Mouse (Mus musculus) midbrain, embryonic 16.5 days (tissue): ENCODE results near the gene Dgkd. TPM values are rescaled to one million over a fixed set of nuclear protein-coding genes. Genes with fewer than 3 reads are reported as not detected.
A peak's percentile ranks its signal among the peaks of the same experiment; 100 is the strongest.

Experiments
- ATAC-seq: fragments of 200-750 bp; cut with Nextera tagmentation; 2 replicates; pipeline ENCODE4 v1.8.0; 2017; ENCODE audit warnings: moderate TSS enrichment
- H3K27ac ChIP-seq: fragments of 300-500 bp; sonication (generic); 2 replicates; pipeline ENCODE4 v1.5.1; 2014; ENCODE audit warnings: mild to moderate bottlenecking, low read length, mixed read lengths
- H3K27me3 ChIP-seq: fragments of 300-500 bp; sonication (generic); 2 replicates; pipeline ENCODE4 v1.6.1; 2014; ENCODE audit warnings: low read depth, low read length, mixed read lengths; ENCODE audit not compliant: control insufficient read depth, insufficient read depth
- H3K36me3 ChIP-seq: fragments of 300-500 bp; sonication (generic); 2 replicates; pipeline ENCODE4 v1.6.1; 2014; ENCODE audit warnings: mild to moderate bottlenecking, low read length, moderate library complexity, mixed read lengths; ENCODE audit not compliant: control insufficient read depth, insufficient read depth
- H3K4me1 ChIP-seq: fragments of 300-500 bp; sonication (generic); 2 replicates; pipeline ENCODE4 v1.6.1; 2014; ENCODE audit warnings: mild to moderate bottlenecking, low read length, mixed read lengths; ENCODE audit not compliant: control insufficient read depth, insufficient read depth
- H3K4me2 ChIP-seq: fragments of 300-500 bp; sonication (generic); 2 replicates; pipeline ENCODE4 v1.6.1; 2014; ENCODE audit warnings: mild to moderate bottlenecking, low read length, mixed read lengths
- H3K4me3 ChIP-seq: fragments of 300-500 bp; sonication (generic); 2 replicates; pipeline ENCODE4 v1.5.1; 2014; ENCODE audit warnings: low read depth, mild to moderate bottlenecking, low read length, moderate library complexity, mixed read lengths
- H3K9ac ChIP-seq: fragments of 300-500 bp; sonication (generic); 2 replicates; pipeline ENCODE4 v1.6.1; 2014; ENCODE audit warnings: low read depth, low read length, mixed read lengths
- H3K9me3 ChIP-seq: fragments of 300-500 bp; sonication (generic); replicated peaks from 2 replicates; pipeline ENCODE4 v1.6.1; 2014; ENCODE audit warnings: mild to moderate bottlenecking, low read length, mixed read lengths; ENCODE audit not compliant: control insufficient read depth, poor library complexity, severe bottlenecking
- WGBS: fragments of 180-500 bp; shearing (Covaris S2); extraction: QIAGEN DNeasy Blood & Tissue Kit; methylation state at CpG from one replicate; pipeline ENCODE4 v1.1.7; 2014; 5-methylcytosine and 5-hydroxymethylcytosine counted together
- polyA plus RNA-seq: library from polyadenylated mRNA; unstranded; fragments of >200 nt; fragmentation: Nextera tagmentation; extraction: Ambion mirVana; gene quantifications from 2 replicates; pipeline ENCODE4 v1.2.1, GENCODE M21; 2015

The Dgkd gene
- polyA plus RNA-seq, 1 experiment from 2014 or later, result 43.7 TPM

DNA sequence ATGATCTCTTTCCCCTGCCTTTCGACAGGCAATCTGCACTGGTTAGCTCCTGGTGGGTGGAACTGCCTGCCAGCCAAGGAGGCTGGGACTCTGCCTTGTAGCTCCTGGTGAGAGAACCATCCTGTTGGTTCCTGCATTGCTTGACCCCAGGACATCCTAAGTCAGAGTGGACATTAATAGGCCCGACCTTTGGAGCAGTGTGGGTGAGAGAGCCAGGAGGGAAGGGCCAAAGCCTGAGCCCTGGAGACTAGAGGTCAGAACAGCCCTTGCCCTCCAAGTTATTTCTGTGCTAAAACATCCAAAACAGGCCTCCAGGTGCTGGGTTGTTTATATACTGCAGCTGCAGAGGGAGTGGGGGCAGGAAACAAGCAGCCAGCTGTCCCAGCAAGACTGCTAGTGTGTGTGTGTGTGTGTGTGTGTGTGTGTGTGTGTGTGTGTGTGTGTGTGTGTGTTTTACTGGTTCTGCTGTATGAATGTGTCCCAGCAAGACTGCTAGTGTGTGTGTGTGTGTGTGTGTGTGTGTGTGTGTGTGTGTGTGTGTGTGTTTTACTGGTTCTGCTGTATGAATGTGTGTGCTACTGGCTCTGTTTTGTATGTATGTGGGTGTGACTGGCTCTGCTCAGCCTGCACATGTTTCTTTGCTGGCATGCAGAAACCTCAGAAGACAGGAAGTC is 6.1 kb upstream of the Dgkd start:
- 63% methylated on average over 2 of the region's 2 CpGs for WGBS
- no peak for ATAC-seq
- H3K27ac ChIP-seq, result no peak overlapping the region
- H3K9ac ChIP-seq, result no peak overlapping the region
- H3K27me3 ChIP-seq, result no peaks in the 10 kb centered on the region
- no peaks in the 10 kb centered on the region for H3K36me3 ChIP-seq
- no peaks in the 10 kb centered on the region for H3K4me1 ChIP-seq
- H3K4me3 ChIP-seq, result no peak overlapping the region
- H3K9me3 ChIP-seq, result no peaks in the 10 kb centered on the region
- no peak overlapping the region for H3K4me2 ChIP-seq

DNA sequence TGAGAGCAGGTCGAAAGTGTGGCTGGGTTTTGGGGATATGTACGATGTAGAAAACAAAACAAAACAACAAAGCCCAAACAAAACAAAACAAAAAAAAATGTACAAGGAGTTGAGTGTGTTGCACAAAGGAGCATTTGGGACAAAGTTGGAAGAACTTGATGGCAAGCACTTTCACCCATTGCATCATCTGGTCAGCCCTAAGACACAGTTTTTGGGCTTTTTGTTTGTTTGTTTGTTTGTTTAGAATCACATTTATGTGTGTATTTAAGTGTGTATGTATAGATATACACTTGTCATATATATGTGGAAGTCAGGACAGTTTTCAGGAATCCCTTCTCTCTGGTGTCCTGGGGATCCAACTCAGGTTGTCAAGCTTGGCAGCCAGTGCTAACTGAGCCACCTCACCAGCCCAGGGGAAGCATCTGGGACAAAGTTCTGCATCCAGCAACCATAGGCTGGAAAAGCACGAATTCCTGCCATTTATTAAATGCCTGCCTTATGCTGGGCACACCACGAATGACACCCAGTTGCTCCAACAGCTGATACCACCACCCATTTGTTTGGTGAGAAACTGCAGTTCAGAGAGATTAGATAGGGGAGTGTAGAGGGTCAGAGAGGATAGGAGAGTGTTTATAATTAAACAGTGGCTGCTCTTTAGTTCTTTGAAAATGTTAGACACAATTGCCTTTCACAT is 5.5 kb upstream of the Dgkd start:
- 67% methylated on average over 4 of the region's 4 CpGs for WGBS
- no peak overlapping the region for H3K4me3 ChIP-seq
- H3K9ac ChIP-seq, result no peak overlapping the region
- no peak overlapping the region for H3K4me2 ChIP-seq
- H3K27ac ChIP-seq, result no peak overlapping the region
- peaks cover 3% of the 10 kb centered on the region for H3K4me1 ChIP-seq
- H3K9me3 ChIP-seq, result no peaks in the 10 kb centered on the region
- H3K36me3 ChIP-seq, result no peaks in the 10 kb centered on the region
- no peak for ATAC-seq
- no peaks in the 10 kb centered on the region for H3K27me3 ChIP-seq

DNA sequence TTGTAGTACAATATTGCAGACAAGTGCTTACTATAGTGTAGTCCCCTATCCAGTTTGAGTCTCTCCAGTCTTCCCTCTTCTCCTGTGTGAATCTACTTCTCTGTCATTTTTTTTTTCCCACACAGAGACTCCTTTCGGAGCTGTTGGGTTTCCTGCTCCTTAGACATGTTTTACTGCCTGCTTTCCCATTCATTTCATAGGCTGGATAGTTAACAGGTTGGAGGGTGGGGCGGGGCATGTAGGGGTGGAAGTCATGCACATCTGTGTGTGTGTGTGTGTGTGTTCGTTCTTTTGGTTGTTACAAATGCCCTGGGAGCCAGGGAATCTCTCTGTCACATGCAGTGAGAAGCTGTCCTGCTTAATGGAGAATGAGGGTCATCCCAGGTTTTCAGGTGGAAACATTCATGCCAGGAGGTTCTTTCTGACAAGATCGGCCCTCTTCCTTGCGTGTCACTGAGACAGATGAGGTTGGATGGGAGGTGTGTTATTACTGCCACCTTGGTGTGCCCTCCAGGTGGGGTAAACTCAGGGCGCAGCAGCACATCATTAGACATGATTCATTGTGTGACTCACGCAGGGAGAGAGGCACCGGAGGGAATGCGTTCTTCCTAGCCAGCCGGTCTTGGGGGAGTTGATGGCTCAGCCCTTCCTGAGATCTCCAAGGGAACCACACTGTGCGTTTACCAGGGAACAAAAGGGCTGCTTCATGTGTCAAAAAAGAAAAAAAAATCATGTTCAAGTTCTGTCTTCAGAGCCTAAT is 4.7 kb upstream of the Dgkd start:
- Histone ChIP-seq H3K27me3 (no peaks in the 10 kb centered on the region), H3K36me3 (no peaks in the 10 kb centered on the region), H3K9ac (no peak overlapping the region), H3K4me2 (no peak overlapping the region), H3K4me1 (peaks cover 5% of the 10 kb centered on the region), H3K9me3 (no peaks in the 10 kb centered on the region), H3K27ac (no peak overlapping the region), H3K4me3 (no peak overlapping the region)
- ATAC-seq, result no peak
- 51% methylated on average over 11 of the region's 11 CpGs for WGBS

DNA sequence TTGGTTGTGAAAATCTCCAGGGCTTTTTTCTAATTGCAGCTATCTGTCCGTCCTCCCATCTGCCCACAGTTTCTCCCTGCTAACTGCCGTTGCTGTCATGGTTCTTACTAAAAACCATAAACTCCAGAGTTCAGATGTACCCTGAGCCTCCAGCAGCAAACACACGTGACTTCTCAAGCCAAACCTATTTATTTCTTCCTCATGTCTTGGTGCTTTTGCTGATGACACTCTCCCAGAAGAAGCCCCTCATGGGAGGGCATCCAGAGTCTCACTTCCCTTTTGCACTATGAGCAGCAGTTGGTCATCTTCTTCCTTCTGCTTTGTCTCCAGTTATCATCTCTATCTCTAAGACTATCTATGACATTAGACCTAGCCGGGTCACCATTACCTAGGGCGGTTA is 3.8 kb upstream of the Dgkd start:
- no peak for ATAC-seq
- H3K9ac ChIP-seq, result no peak overlapping the region
- no peaks in the 10 kb centered on the region for H3K9me3 ChIP-seq
- H3K27ac ChIP-seq, result no peak overlapping the region
- H3K4me2 ChIP-seq, result no peak overlapping the region
- no peaks in the 10 kb centered on the region for H3K27me3 ChIP-seq
- 79% methylated on average over 5 of the region's 5 CpGs for WGBS
- H3K36me3 ChIP-seq, result no peaks in the 10 kb centered on the region
- H3K4me3 ChIP-seq, result no peak overlapping the region
- peaks cover 7% of the 10 kb centered on the region for H3K4me1 ChIP-seq

DNA sequence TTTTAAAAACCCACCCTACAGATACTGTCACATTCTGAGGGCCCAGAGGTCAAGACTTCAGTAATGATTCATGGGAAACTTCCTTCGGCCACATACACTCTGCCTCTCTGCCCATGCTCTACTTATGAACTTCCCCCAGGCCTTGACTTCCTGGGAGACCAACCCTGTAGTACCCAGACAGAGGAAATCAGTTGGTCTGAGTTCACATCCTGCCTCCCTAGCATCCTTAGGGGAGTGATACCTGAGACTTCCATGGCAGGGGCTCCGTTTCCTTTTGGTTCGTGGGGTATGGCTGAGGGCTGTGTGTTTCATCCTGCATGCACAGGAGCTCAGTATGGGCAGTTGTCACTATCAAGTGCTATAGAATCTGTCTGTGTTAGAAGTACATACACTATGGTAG is 1.7 kb upstream of the Dgkd start:
- no peaks in the 10 kb centered on the region for H3K9me3 ChIP-seq

DNA sequence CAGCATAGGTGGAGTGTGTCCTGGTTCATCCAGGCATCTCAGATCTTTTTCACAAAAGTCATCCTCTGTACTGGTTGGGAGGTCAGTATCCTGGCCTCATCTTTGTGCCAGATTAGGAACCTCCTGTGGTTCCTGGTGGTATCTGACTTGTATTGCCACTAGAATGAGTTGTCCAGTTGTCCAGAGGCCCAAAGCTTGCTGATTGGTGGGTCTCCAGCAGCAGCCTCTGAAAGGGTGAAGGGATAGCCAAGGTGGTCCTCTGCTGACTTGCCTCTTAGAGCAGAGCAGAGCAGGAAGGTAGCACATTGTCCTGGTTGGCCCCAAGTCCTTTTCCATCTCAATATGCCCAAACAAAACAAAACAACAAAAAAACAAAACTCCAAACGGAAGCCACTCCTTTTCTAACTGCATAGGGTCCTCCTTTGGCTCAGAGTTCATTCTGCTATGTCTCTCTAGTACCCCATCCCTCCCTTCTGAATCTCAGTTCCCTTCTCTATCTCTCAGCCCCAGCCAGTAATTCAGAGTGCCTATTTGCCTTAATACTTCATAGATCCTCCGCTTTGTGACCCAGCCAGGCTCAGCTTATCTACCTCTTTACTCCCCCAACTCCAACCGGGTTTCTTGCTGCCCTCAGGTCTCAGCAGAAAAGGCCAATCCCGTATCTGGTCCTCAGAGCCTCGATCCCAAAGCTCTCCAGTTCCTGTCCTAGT is 851 bp upstream of the Dgkd start:
- H3K27ac ChIP-seq, result no peak overlapping the region; the same call in 1 of the 2 replicates
- H3K4me3 ChIP-seq, result no peak overlapping the region; the same call in 1 of the 2 replicates
- H3K36me3 ChIP-seq, result no peaks in the 10 kb centered on the region
- peak overlapping the region; percentile 31; the same call in 1 of the 2 replicates for H3K9ac ChIP-seq
- 48% methylated on average over 5 of the region's 5 CpGs for WGBS
- H3K27me3 ChIP-seq, result no peaks in the 10 kb centered on the region
- H3K9me3 ChIP-seq, result no peaks in the 10 kb centered on the region
- no peak; the same call in 1 of the 2 replicates for ATAC-seq
- peaks cover 17% of the 10 kb centered on the region for H3K4me1 ChIP-seq
- H3K4me2 ChIP-seq, result peak overlapping the region; percentile 89

More for the DNA sequence above, 1.7 kb upstream of the Dgkd start:
- Histone ChIP-seq H3K9ac (no peak overlapping the region), H3K27ac (no peak overlapping the region), H3K4me3 (no peak overlapping the region), H3K4me2 (no peak overlapping the region), H3K36me3 (no peaks in the 10 kb centered on the region), H3K4me1 (peaks cover 17% of the 10 kb centered on the region), H3K27me3 (no peaks in the 10 kb centered on the region)
- ATAC-seq, result no peak
- WGBS, result 94% methylated on average over 3 of the region's 3 CpGs

DNA sequence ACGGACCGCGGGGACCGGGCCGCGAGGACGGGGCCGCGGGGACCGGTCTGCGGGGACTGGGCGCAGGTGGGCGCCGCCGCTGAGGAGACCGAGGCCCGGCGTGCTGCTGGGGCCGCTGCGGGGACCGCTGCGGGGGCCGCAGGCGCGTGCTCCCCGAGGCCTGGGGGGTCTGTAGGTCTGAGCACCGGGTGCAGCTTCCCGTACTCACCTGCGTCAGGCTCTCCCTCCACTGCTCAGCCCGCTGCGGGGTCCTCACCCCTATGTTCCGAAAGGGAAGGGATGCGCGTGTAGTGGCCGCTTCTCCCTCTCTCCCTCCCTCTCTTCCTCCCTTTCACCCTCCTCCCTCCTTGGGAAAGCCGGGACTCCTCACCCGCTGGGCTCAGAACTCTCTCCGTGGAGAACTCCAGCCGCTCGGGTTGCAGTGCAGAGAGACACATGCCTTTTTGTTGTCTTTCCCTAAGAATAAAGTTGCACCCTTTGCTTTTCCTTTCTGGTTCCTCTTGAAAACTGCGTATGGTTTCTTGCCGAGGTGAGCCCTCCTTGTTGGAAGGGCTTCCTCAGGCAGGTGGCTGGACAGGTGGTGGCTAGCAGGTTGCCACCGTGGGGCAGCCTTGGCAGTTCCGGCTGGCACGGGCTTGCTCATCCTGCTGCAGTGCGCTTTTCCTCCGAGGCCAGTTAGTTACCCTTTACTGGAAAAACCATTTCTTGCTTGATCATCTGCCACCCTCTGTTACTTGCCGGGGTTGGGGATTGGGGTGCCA is 694 bp downstream of the Dgkd start:
- peak; percentile 75 for ATAC-seq
- H3K4me1 ChIP-seq, result peaks cover 17% of the 10 kb centered on the region
- no peaks in the 10 kb centered on the region for H3K9me3 ChIP-seq
- WGBS, result 2% methylated on average over 31 of the region's 48 CpGs
- H3K4me3 ChIP-seq, result peak overlapping the region; percentile 81
- peak overlapping the region; percentile 80 for H3K27ac ChIP-seq
- no peaks in the 10 kb centered on the region for H3K27me3 ChIP-seq
- peak overlapping the region; percentile 89 for H3K4me2 ChIP-seq
- no peaks in the 10 kb centered on the region for H3K36me3 ChIP-seq
- H3K9ac ChIP-seq, result peak overlapping the region; percentile 93

DNA sequence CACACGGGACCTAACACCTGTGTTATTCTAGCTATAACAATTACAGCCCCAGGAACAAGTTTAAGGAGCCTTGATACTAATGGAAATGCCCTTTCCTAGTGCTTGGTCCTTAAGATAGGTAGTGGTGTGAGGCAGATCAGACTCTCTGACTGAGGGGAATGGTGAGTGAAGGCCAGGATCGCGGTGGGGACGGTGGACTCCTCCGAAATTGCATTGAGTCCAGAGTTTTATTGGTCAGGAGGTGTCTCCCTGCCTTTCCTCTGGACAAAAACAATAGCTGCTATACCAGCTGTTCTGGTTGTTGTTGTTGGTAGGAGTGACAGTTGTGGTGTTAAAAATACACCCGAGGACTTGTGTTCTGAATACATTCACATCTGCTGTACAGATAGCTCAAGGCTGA is 1.3 kb downstream of the Dgkd start:
- no peak overlapping the region for H3K27ac ChIP-seq
- H3K4me3 ChIP-seq, result peak overlapping the region; percentile 81
- H3K36me3 ChIP-seq, result no peaks in the 10 kb centered on the region
- peaks cover 17% of the 10 kb centered on the region for H3K4me1 ChIP-seq
- H3K9me3 ChIP-seq, result no peaks in the 10 kb centered on the region
- H3K27me3 ChIP-seq, result no peaks in the 10 kb centered on the region
- ATAC-seq, result no peak
- peak overlapping the region; percentile 89 for H3K4me2 ChIP-seq
- H3K9ac ChIP-seq, result peak overlapping the region; percentile 93
- 30% methylated on average over 6 of the region's 6 CpGs for WGBS
